Mouse (Mus musculus): Measurements from ENCODE around the gene Hexa.

Hexa gene

DNA sequence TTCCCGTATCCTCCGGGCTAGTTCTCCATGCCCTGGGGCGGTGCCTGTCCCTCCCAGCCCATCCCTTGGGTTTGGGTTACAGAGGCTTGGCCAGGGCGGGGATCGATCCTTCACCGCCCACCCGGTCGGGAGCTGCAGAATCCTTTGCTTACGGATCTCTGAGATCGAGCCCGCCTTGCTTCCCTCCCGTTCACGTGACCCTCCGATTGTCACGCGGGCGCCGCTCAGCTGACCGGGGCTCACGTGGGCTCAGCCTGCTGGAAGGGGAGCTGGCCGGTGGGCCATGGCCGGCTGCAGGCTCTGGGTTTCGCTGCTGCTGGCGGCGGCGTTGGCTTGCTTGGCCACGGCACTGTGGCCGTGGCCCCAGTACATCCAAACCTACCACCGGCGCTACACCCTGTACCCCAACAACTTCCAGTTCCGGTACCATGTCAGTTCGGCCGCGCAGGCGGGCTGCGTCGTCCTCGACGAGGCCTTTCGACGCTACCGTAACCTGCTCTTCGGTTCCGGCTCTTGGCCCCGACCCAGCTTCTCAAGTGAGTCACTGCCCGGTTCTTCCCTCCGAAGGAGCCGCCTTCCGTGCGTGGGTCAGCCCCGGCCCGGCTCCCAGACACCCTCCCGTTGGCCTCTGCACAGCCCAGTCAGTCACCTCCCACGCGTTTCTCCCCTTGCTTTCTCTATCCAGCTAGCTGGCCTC is at the start of gene Hexa, which contains the start of gene Tmem202:
TSS of gene Hexa (plus strand) at position 100 of the 697 bp plus-strand sequence.
TSS of gene Tmem202 (minus strand) at position 407 of the 697 bp plus-strand sequence.
- peak; percentile 83 to 87 for DNase-seq

DNA sequence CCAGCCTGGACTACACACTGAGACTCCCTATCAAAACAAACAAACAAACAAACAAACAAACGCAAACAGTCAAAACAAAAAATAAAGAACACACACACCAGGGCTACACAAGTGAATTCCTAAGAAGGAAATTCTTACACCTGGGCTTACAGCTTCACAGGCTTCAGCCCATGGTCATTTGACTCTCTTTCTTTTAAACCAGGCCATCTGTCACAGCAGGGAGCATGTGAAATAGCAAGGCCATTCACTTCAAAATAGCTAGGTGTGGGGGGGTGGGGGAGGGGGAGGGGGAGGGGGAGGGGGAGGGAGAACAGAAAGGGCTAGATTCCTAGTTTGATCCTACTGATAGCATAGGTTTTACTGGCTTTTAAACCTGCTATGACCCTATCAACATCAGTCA is 31.2 kb upstream of the Hexa start:
- DNase-seq, result no peak

DNA sequence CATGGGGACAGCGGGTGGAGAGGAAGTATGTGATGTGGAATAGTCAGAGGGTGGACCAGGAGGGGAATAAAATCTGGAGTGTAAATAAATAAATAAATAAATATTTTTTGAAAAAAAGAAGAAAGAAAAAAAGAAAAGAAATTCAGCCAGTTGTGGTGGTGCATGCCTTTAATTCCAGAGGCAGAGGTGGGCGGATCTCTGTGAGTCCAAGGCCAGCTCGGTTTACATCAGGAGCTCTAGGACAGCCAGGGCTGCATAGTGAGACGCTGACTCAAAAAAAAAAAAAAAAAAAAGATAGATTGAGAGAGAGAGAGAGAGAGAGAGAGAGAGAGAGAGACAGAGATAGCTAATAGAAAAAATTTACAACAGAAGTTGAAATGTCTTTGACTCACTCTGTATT is 27.0 kb upstream of the Hexa start:
- DNase-seq, result no peak

DNA sequence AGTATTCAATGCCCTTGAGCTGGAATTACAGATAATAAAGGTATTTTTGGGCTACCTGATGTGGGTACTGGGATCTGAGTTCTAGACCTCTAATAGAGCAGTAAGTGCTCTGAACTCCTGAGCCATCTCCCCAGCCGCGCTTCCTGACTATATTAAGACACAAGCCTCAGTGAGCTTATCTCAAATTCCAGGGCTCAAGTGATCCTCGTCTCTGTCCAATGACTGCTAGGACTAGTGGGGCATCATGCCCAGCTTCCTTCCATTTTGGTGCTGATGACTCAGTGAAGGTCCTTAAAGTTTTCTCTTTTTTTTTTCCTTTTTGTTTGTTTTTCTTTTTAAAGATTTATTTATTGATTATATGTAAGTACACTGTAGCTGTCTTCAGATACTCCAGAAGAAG is 24.3 kb upstream of the Hexa start:
- no peak for DNase-seq

DNA sequence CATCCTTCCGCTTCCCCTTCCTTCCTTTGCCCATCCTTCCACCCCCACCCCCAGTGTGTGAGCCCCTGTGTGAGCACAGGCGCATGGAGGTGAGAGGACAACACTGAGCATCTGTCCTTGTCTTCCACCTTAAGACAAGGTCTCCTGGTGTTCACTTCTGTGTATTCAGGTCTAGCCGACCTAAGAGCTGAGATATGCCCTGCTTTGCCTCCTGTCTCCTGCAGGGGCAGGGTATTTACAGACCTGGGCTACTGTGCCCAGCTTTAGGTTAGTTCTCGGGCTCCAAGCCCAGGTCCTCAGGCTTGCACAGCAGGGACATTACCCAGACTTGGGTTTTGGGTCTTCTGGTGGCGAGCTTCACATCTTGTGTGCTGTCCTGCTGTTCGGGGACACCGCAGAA is 22.2 kb upstream of the Hexa start:
- no peak for DNase-seq

DNA sequence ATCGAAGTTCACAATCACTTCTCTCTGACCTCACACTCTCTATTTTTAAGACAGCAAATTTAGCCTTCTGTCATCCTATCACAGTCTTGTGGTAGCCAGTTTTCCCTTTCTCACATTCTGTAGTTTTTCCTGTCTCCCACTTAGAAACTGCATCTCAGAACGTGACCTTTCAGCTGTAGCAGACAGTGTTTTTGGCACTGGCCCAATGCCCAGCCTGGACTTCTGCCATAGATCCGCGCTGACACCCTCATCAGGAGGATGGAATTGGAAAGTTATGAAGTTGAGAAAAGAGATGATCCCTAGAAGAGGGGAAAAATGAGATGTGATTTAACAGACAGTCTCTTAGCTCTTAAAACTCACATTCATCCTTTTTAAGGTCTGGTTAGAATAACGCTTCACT is 20.4 kb upstream of the Hexa start:
- peak; percentile 54 to 66 for DNase-seq

DNA sequence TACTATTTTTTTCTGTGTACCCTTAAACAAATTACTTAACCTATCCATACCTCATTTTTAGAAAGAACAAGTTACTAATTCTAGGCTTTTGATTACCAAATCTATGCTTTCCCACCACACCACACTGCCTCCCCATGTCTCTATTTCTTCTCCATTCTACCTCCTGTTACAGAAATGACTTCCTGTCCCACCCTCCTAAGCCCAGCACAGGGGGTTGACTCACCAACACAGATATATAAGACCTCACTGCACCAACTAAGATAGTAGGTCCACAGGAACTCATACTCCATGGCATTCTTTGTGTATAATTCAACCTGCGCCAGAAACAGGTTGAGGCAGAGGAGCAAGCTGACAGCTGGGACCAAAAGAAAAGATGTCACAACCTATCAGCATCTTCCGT is 19.9 kb upstream of the Hexa start:
- no peak for DNase-seq

- DNase-seq, result peak; percentile 29 to 56
These were observed 16.4 kb upstream of the Hexa start for GRCm38 (mm10) chr9:59522906-59523305.

DNA sequence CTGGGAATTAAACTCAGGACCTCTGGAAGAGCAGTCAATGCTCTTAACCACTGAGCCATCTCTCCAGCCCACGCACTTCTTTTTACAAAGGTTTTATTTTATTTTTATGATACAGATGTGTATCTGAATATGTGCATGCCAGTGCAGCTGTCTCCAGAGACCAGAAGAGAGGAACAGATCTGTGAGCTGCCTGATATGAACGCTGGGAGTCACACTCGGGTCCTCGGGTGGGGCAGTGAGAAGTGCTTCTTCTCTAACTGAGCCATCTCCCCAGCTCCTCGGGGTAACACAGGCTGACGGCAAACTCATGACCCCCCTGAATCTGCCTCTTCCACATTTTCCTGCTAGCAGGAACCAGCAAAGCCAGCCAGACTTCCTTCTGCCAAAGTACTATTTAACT is 12.6 kb upstream of the Hexa start:
- DNase-seq, result no peak

GRCm38 (mm10) chr9:59527580-59527979 is 11.8 kb upstream of the Hexa start:
- DNase-seq, result no peak

- DNase-seq, result no peak
These were observed 11.1 kb upstream of the Hexa start for GRCm38 (mm10) chr9:59528274-59528673.

DNA sequence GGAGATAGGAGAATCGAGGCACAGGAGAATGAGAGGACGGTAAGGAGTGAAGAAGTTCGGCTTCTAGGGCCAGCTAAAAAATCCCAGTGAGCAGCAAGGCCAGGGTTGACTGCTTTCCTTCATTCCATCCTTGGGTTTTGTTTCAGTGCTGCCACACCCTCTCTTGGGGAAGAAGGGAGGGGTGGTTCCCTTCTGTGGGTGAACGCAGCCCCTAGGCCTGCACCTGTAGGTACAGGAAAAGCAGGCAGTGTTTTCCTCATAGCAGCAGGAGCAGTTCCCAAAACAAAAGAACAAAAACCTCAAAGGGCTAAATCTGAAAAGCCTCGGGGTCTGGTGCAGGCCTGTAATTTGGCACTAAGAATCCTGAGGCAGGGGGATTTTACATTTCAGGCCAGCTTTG is 7.7 kb upstream of the Hexa start:
- no peak for DNase-seq

- no peak for DNase-seq
These were observed 5.9 kb upstream of the Hexa start for GRCm38 (mm10) chr9:59533422-59533821.

- peak in 1 of 2 experiments; percentile 29 for DNase-seq
These were observed 5.5 kb upstream of the Hexa start for GRCm38 (mm10) chr9:59533889-59534288.

DNA sequence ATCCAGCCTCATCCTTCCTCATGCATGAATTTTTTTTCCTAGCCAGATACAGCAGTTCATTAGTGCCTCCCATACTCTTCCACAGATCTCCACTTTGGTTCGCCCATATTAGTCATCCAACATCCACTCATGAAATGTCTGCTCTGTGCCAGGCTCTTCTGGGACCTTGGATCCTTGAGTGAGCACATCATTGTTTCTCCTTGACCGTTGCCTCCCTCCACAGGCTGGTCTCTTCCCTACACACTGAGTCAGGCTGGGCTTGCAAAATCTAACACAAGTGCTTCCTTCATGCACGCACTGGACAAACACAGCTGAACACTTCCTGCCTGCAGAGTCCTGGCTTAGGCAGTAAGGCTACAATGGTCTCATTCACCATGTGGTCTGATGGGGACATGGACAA is 1.7 kb upstream of the Hexa start:
- peak; percentile 54 for DNase-seq

DNA sequence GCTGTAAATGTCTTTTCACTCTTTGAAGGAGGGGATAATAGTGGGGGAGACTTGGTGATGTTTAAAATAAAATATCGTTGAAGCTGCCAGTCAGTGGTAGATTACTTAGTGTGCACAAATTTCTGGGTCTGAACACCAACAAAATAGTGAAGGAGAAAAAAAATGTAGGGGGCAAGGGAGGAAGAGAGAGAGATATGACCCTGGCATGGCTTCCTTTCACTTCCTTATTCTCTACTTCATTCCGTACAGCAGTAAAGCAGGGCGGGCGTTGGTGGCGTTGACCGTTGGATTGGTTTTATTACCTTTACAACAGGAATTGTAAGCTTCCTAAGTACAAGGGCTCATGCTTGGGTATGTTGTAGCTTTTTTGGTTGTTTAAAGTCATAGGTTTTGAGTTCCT is 2.3 kb downstream of the Hexa start:
- no peak for DNase-seq

GRCm38 (mm10) chr9:59542766-59543324 is 3.5 kb downstream of the Hexa start:
- DNase-seq, result peak in 1 of 2 experiments; percentile 52

DNA sequence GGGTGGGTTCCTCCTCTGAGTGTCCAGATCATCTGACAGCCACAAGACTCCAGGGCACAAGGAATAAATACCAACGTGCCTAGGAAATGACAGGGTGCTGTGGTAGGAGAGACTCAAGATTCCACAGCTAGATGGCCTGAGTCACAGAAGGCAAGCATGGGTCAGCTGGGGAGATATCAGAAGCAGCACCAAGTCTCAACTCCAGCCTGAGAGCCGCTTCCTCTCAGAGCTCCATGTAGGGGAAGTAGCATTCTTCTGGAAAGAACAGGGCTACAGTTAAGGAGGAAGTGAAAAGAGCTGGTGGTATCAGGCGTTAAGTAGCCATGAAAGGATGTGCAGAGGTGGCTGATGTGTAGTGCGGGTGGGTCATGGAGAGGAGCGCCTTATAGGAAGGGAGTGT is 5.4 kb downstream of the Hexa start:
- DNase-seq, result no peak

GRCm38 (mm10) chr9:59547869-59548268 is 8.5 kb downstream of the Hexa start:
- no peak for DNase-seq

GRCm38 (mm10) chr9:59548961-59549487 is 9.7 kb downstream of the Hexa start:
- no peak for DNase-seq

DNA sequence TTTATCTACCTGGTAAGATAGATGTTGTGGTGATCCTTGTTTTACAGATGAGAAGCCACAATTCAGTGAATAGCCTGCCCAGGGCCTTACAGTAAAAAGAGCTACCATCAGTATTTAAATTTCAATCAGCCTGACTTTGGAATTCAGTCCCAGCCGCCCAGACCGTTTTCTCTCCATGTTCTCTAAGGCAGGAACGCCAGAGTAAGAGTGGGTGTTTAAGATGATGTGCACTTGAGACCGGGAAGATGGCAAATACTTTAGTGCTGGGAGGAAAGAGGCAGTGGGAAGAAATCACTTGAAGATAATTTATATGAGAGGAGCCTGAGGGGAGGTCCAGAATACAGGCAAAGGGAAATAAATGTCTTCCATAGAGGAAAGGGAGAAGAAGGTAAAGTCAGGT is 10.7 kb downstream of the Hexa start:
- no peak for DNase-seq

GRCm38 (mm10) chr9:59551017-59551416 is 11.7 kb downstream of the Hexa start:
- no peak for DNase-seq

- DNase-seq, result peak; percentile 38 to 67
These were observed 12.3 kb downstream of the Hexa start for GRCm38 (mm10) chr9:59551620-59552031.

DNA sequence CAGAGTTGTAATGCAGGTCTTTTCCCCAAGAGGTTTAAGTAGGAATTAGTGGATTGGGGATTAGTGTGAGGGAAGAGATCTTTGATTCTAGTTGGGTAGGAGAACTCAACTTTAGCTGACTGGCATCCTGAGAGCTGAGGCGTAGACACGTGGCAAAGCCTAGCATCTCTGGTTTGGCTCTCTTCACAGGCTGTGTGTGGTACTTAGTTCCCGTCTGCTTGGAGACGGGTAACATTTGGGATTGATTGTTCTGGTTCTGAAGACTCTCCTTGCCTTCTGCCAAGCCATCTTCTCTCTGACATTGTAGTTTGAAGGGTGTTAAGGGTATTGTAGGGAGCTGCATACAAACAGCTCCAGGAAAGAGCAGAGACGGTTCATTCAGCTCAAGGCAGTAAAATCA is 13.3 kb downstream of the Hexa start:
- no peak for DNase-seq

DNA sequence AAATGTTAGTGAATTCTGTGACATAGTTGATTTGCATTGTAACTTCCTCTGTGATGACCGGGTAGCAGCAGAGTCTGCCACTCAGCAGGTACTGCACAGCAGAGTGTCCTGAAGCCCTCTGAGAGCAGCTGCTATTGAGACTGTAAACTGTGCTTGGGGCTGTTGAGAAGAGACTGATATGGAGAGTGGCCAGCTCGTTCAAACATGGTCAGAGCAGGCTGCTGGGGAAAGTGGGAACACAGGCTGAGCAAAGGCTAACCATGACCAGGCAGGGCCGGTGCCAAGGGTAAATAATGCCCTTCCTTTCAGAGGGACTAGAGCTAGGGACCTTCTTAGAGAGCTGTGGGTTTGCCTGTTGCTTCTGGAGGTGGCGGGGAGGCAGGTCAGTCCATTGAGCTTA is 14.4 kb downstream of the Hexa start:
- no peak for DNase-seq
